Mouse (Mus musculus) forebrain, embryonic 12.5 days (tissue): ENCODE data around the gene Olfr1350. TPM values are rescaled to one million over a fixed set of nuclear protein-coding genes. Genes with fewer than 3 reads are reported as not detected.
"Not testable (repeated sequence)": the region's sequence is repeated elsewhere in the genome, so short reads cannot be mapped to it uniquely, and the experiment has no call there.

ENCODE experiments used
- ATAC-seq: fragments of 200-750 bp; cut with Nextera tagmentation; 2 replicates; pipeline ENCODE4 v1.8.0; 2017; ENCODE audit warnings: moderate TSS enrichment; ENCODE audit not compliant: low FRiP score
- H3K27ac ChIP-seq: fragments of 300-500 bp; sonication (generic); 2 replicates; pipeline ENCODE4 v1.5.1; 2016; ENCODE audit warnings: mild to moderate bottlenecking
- H3K27me3 ChIP-seq: fragments of 300-500 bp; sonication (generic); 2 replicates; pipeline ENCODE4 v1.6.1; 2016; ENCODE audit warnings: mild to moderate bottlenecking
- H3K36me3 ChIP-seq: fragments of 300-500 bp; sonication (generic); replicated peaks from 2 replicates; pipeline ENCODE4 v1.6.1; 2016; ENCODE audit warnings: mild to moderate bottlenecking
- H3K4me1 ChIP-seq: fragments of 300-500 bp; sonication (generic); 2 replicates; pipeline ENCODE4 v1.6.1; 2016
- H3K4me2 ChIP-seq: fragments of 300-500 bp; sonication (generic); 2 replicates; pipeline ENCODE4 v1.6.1; 2016; ENCODE audit warnings: mild to moderate bottlenecking, moderate library complexity
- H3K4me3 ChIP-seq: fragments of 300-500 bp; sonication (generic); replicated peaks from 2 replicates; pipeline ENCODE4 v1.5.1; 2016; ENCODE audit warnings: mild to moderate bottlenecking
- H3K9ac ChIP-seq: fragments of 300-500 bp; sonication (generic); 2 replicates; pipeline ENCODE4 v1.6.1; 2016; ENCODE audit warnings: mild to moderate bottlenecking
- H3K9me3 ChIP-seq: fragments of 300-500 bp; sonication (generic); 2 replicates; pipeline ENCODE4 v1.6.1; 2016
- WGBS: fragments of 180-500 bp; shearing (Covaris S2); methylation state at CpG from one replicate; pipeline ENCODE4 v1.1.7; 2016; 5-methylcytosine and 5-hydroxymethylcytosine counted together
- polyA plus RNA-seq: library from polyadenylated mRNA; unstranded; fragments of >200 nt; fragmentation: Nextera tagmentation; extraction: Ambion mirVana; gene quantifications from 2 replicates; pipeline ENCODE4 v1.2.1, GENCODE M21; 2016

Gene Olfr1350
- not detected in 2 replicates for polyA plus RNA-seq

- Histone ChIP-seq H3K4me3 (no peak within 1 kb of the TSS), H3K4me2 (no peak within 1 kb of the TSS), H3K9me3 (peaks cover 21% of the 10 kb centered on the region), H3K27me3 (no peaks in the 10 kb centered on the region), H3K9ac (no peak within 1 kb of the TSS), H3K36me3 (no peaks in the 10 kb centered on the region), H3K4me1 (no peaks in the 10 kb centered on the region), H3K27ac (no peak within 1 kb of the TSS)
- ATAC-seq = no peak
These were observed at the start of gene Olfr1350 for GRCm38 (mm10) chr7:6564541-6564940. Olfr1350 (plus strand) TSS chr7:6564841.

DNA sequence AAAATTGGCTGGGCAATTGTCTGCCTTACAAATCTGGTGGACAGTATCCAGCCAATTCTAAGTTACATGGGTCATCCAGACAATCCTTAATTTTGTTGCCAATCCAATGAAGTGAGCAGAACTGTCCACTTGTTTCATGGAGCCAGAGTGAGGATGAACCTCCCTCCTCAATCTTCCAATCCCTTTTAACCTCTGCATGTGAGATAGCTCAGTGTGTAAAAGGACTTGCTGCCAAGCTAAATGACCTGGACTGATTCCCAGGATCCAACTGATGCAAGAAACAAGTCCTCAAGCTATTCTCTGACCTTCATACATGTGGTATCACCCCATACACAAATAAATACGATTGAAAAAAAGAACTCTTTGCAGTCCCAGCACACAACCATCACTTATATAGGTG lies 43.0 kb upstream of the Olfr1350 start:
- WGBS = 47% methylated on average over 1 of the region's 1 CpGs
- Histone ChIP-seq H3K9ac (no peak overlapping the region), H3K9me3 (peaks cover 21% of the 10 kb centered on the region), H3K27ac (no peak overlapping the region), H3K4me1 (no peaks in the 10 kb centered on the region), H3K36me3 (no peaks in the 10 kb centered on the region), H3K4me2 (no peak overlapping the region), H3K27me3 (no peaks in the 10 kb centered on the region), H3K4me3 (no peak overlapping the region)
- no peak for ATAC-seq

- no peak within 1 kb of the TSS for H3K9ac ChIP-seq
- H3K4me3 ChIP-seq = no peak within 1 kb of the TSS
- H3K27me3 ChIP-seq = no peaks in the 10 kb centered on the region
- no peak within 1 kb of the TSS for H3K27ac ChIP-seq
- no peak for ATAC-seq
- 88% methylated on average over 5 of the region's 5 CpGs for WGBS
- H3K4me1 ChIP-seq = no peaks in the 10 kb centered on the region
- peaks cover 26% of the 10 kb centered on the region for H3K9me3 ChIP-seq
- H3K4me2 ChIP-seq = no peak within 1 kb of the TSS
- no peaks in the 10 kb centered on the region for H3K36me3 ChIP-seq
These were observed 41.8 kb upstream of the Olfr1350 start, which contains the start of gene Olfr1349 for GRCm38 (mm10) chr7:6522850-6523249. Olfr1349 (minus strand) TSS chr7:6522950.

GRCm38 (mm10) chr7:6525001-6525400 lies 39.6 kb upstream of the Olfr1350 start:
- ATAC-seq = no peak
- Histone ChIP-seq H3K27me3 (no peaks in the 10 kb centered on the region), H3K4me3 (no peak overlapping the region), H3K36me3 (no peaks in the 10 kb centered on the region), H3K27ac (no peak overlapping the region), H3K9ac (no peak overlapping the region), H3K9me3 (peaks cover 23% of the 10 kb centered on the region), H3K4me1 (no peaks in the 10 kb centered on the region), H3K4me2 (no peak overlapping the region)
- WGBS = 64% methylated on average over 3 of the region's 3 CpGs

DNA sequence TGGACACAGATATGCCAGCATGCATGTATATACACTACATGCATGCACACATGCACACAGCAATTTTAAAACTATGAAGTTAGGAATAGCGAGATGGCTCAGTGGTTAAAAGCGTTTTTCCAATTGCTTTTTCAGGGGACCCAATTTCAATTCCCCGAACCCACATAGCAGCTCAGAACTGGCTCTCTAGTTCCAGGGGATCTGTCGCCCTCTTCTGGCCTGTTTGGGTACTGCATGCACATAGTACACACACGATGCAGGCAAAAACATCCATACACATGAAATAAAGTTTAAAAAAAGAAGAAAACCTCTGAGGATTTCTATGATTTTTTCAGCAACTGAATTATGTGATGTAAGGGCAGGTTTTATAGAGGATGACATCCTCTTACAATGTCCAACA lies 38.5 kb upstream of the Olfr1350 start:
- Histone ChIP-seq H3K36me3 (no peaks in the 10 kb centered on the region), H3K27me3 (no peaks in the 10 kb centered on the region), H3K4me3 (no peak overlapping the region), H3K9ac (no peak overlapping the region), H3K27ac (no peak overlapping the region), H3K4me1 (no peaks in the 10 kb centered on the region), H3K4me2 (no peak overlapping the region), H3K9me3 (peaks cover 26% of the 10 kb centered on the region)
- no peak for ATAC-seq
- 65% methylated on average over 5 of the region's 5 CpGs for WGBS

GRCm38 (mm10) chr7:6586096-6586759 lies 21.6 kb downstream of the Olfr1350 start:
- Histone ChIP-seq H3K4me3 (no peak overlapping the region), H3K4me1 (no peaks in the 10 kb centered on the region), H3K27ac (no peak overlapping the region), H3K27me3 (no peaks in the 10 kb centered on the region), H3K4me2 (no peak overlapping the region), H3K9me3 (peaks cover 4% of the 10 kb centered on the region; the same call in 1 of the 2 replicates), H3K36me3 (no peaks in the 10 kb centered on the region), H3K9ac (no peak overlapping the region)
- WGBS = 57% methylated on average over 8 of the region's 8 CpGs
- 0 out of 2 replicates have a peak, but pooled peaks have one; percentile 9 for ATAC-seq

GRCm38 (mm10) chr7:6588766-6589165 lies 24.1 kb downstream of the Olfr1350 start:
- H3K27ac ChIP-seq, H3K4me2 ChIP-seq, H3K9ac ChIP-seq, H3K4me1 ChIP-seq, H3K27me3 ChIP-seq, H3K4me3 ChIP-seq, H3K9me3 ChIP-seq, H3K36me3 ChIP-seq, ATAC-seq: not testable (repeated sequence)
- 82% methylated on average over 13 of the region's 13 CpGs for WGBS

GRCm38 (mm10) chr7:6603331-6603730 lies 38.7 kb downstream of the Olfr1350 start:
- no peak overlapping the region for H3K4me2 ChIP-seq
- no peaks in the 10 kb centered on the region for H3K4me1 ChIP-seq
- peaks cover 22% of the 10 kb centered on the region; the same call in 1 of the 2 replicates for H3K9me3 ChIP-seq
- no peaks in the 10 kb centered on the region for H3K27me3 ChIP-seq
- 89% methylated on average over 9 of the region's 9 CpGs for WGBS
- no peak overlapping the region for H3K27ac ChIP-seq
- ATAC-seq = no peak
- no peaks in the 10 kb centered on the region for H3K36me3 ChIP-seq
- H3K9ac ChIP-seq = no peak overlapping the region
- H3K4me3 ChIP-seq = no peak overlapping the region

Other genes with a start within 250 kb of the Olfr1350 start
- gene Zfp583, start 233.6 kb upstream of the Olfr1350 start, polyA plus RNA-seq = 7.2 and 7.5 TPM in 2 replicates
- 3.8 and 4.1 TPM in 2 replicates for gene Gm3854, start 221.1 kb upstream of the Olfr1350 start, polyA plus RNA-seq
- gene Zfp78, start 201.6 kb upstream of the Olfr1350 start, polyA plus RNA-seq = 2.8 TPM in 2 replicates
- 15.2 and 15.8 TPM in 2 replicates for gene Zfp28, start 181.5 kb upstream of the Olfr1350 start, polyA plus RNA-seq
- 0.82 and 1.6 TPM in 2 replicates for gene Smim17, start 166.1 kb upstream of the Olfr1350 start, polyA plus RNA-seq
- gene Gm20715, start 154.6 kb upstream of the Olfr1350 start, polyA plus RNA-seq = not detected in 2 replicates
- gene Olfr1344, start 126.2 kb upstream of the Olfr1350 start, polyA plus RNA-seq = 0.11 TPM in 1 of 2 replicates, not detected in the other
- gene Olfr1336, start 108.7 kb upstream of the Olfr1350 start, polyA plus RNA-seq = 0.03 TPM in 1 of 2 replicates, not detected in the other
- gene Olfr1346, start 97.7 kb upstream of the Olfr1350 start, polyA plus RNA-seq = not detected in 2 replicates
- gene Olfr5, start 77.9 kb upstream of the Olfr1350 start, polyA plus RNA-seq = not detected in 2 replicates
- gene Olfr1347, start 65.1 kb upstream of the Olfr1350 start, polyA plus RNA-seq = not detected in 2 replicates
- gene Olfr1348, start 56.1 kb upstream of the Olfr1350 start, polyA plus RNA-seq = not detected in 2 replicates
- not detected in 2 replicates for gene Olfr1349, start 41.9 kb upstream of the Olfr1350 start, polyA plus RNA-seq
- gene Zim1, start 131.6 kb downstream of the Olfr1350 start, polyA plus RNA-seq = 0.80 and 1.1 TPM in 2 replicates
- 119 and 132 TPM in 2 replicates for gene Peg3, start 165.6 kb downstream of the Olfr1350 start, polyA plus RNA-seq
- 19.5 and 21.0 TPM in 2 replicates for gene Usp29, start 165.7 kb downstream of the Olfr1350 start, polyA plus RNA-seq